In the genomic region with DNA sequence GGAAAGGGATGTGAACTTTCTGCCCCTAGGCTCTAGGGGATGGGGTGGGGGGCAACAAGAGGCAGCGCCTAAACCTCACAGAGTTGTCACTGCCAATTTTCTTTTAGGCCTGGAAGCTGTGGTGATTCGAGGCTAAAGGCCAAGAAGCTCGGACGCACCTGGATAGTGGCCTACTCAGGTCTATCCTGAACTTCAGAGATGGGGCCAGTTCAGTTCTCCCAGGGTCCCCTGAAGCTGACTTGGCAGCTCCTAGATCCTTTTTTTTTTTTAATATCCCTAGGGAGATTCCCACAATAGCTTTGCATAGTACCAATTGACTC, we compare ENCODE assay signal across 8 mouse cellular contexts. TPM values are rescaled to one million over a fixed set of nuclear protein-coding genes. Genes with fewer than 3 reads are reported as not detected.
DNase-seq lines count a peak whose midpoint lies in the region; ATAC-seq lines count a peak whose summit lies in the region.

No protein-coding gene starts in this region.

- intact Hi-C loops in left cerebral cortex, postnatal 10 days (cut with DNase I), result no loop called here

- DNase-seq in kidney, adult 11 months, result no peak
- no peak for DNase-seq in left cerebral cortex, postnatal 10 days (ENCODE audit: extremely low spot score in 1 of 2, low spot score in 2 of 2)
- no peak for DNase-seq in spleen, postnatal 4 days (ENCODE audit: low spot score in 2 of 2)
- DNase-seq in c-Kit-positive CD71-positive TER-119-positive erythroid progenitor cells, embryonic 14.5 days (ENCODE audit: low spot score), result no peak

- H3K9me3 ChIP-seq in kidney, embryonic 14.5 days (ENCODE audit: control insufficient read depth, low read length), result no peaks in the 10 kb centered on the region
- H3K9me3 ChIP-seq in hindbrain, embryonic 13.5 days, result no peaks in the 10 kb centered on the region
- no peaks in the 10 kb centered on the region for H3K9me3 ChIP-seq in midbrain, embryonic 12.5 days

- 0 out of 2 replicates have a peak, but pooled peaks have one; percentile 4 for ATAC-seq in kidney, embryonic 14.5 days (ENCODE audit: low FRiP score, low TSS enrichment)
- no peak for ATAC-seq in hindbrain, embryonic 13.5 days (ENCODE audit: low FRiP score)
- no peak for ATAC-seq in midbrain, embryonic 12.5 days (ENCODE audit: low FRiP score, low read depth)

- peaks cover 75% of the 10 kb centered on the region for H3K27me3 ChIP-seq in kidney, embryonic 14.5 days (ENCODE audit: control insufficient read depth, insufficient read depth, low read length)
- peaks cover 91% of the 10 kb centered on the region for H3K27me3 ChIP-seq in hindbrain, embryonic 13.5 days
- peaks cover 91% of the 10 kb centered on the region for H3K27me3 ChIP-seq in midbrain, embryonic 12.5 days

- H3K4me2 ChIP-seq in kidney, embryonic 14.5 days (replicated peaks; ENCODE audit: low read depth, low read length), result peak overlapping the region; percentile 91
- peak overlapping the region; percentile 92 for H3K4me2 ChIP-seq in hindbrain, embryonic 13.5 days
- H3K4me2 ChIP-seq in midbrain, embryonic 12.5 days (replicated peaks), result peak overlapping the region; percentile 91

- H3K4me3 ChIP-seq in kidney, embryonic 14.5 days (ENCODE audit: low read length), result peak overlapping the region; percentile 70
- H3K4me3 ChIP-seq in brown adipose tissue, adult 24 weeks (ENCODE audit: insufficient read depth, low read depth, low read length), result peak overlapping the region; percentile 83
- H3K4me3 ChIP-seq in hindbrain, embryonic 13.5 days, result peak overlapping the region; percentile 62
- H3K4me3 ChIP-seq in midbrain, embryonic 12.5 days, result peak overlapping the region; percentile 66

- peak overlapping the region; percentile 6; the same call in 1 of the 2 replicates for H3K27ac ChIP-seq in kidney, embryonic 14.5 days (ENCODE audit: low read depth, low read length)
- 0 out of 2 replicates have a peak overlapping the region, but pooled peaks have one; percentile 23 for H3K27ac ChIP-seq in brown adipose tissue, adult 24 weeks (replicated peaks; ENCODE audit: low read depth, low read length)
- peak overlapping the region; percentile 87 for H3K27ac ChIP-seq in hindbrain, embryonic 13.5 days
- peak overlapping the region; percentile 86 for H3K27ac ChIP-seq in midbrain, embryonic 12.5 days (replicated peaks)

- peak overlapping the region; percentile 68; the same call in 1 of the 2 replicates for H3K9ac ChIP-seq in kidney, embryonic 14.5 days (ENCODE audit: low read depth, low read length)
- H3K9ac ChIP-seq in hindbrain, embryonic 13.5 days, result peak overlapping the region; percentile 82
- H3K9ac ChIP-seq in midbrain, embryonic 12.5 days (replicated peaks), result peak overlapping the region; percentile 82

- H3K4me1 ChIP-seq in kidney, embryonic 14.5 days (ENCODE audit: control insufficient read depth, insufficient read depth, low read length), result peaks cover 21% of the 10 kb centered on the region; the same call in 1 of the 2 replicates
- H3K4me1 ChIP-seq in brown adipose tissue, adult 24 weeks (ENCODE audit: control insufficient read depth, insufficient read depth, insufficient read length, low read length), result peaks cover 10% of the 10 kb centered on the region
- H3K4me1 ChIP-seq in hindbrain, embryonic 13.5 days (replicated peaks), result peaks cover 61% of the 10 kb centered on the region
- peaks cover 56% of the 10 kb centered on the region for H3K4me1 ChIP-seq in midbrain, embryonic 12.5 days

- no peaks in the 10 kb centered on the region for H3K36me3 ChIP-seq in kidney, embryonic 14.5 days (ENCODE audit: control insufficient read depth, insufficient read depth, low read length)
- no peaks in the 10 kb centered on the region for H3K36me3 ChIP-seq in hindbrain, embryonic 13.5 days
- no peaks in the 10 kb centered on the region for H3K36me3 ChIP-seq in midbrain, embryonic 12.5 days

- 28% methylated on average over 4 of the region's 4 CpGs for WGBS in kidney, embryonic 14.5 days
- WGBS in hindbrain, embryonic 13.5 days, result 14% methylated on average over 4 of the region's 4 CpGs
- 13% methylated on average over 4 of the region's 4 CpGs for WGBS in midbrain, embryonic 12.5 days

RNA-seq across cellular contexts. Expression of a gene that starts 13.2 kb away (rescaled TPM):
- 8.5 and 10.2 TPM in 2 replicates for polyA plus RNA-seq in kidney, embryonic 14.5 days (2014; fragmentation: Nextera tagmentation; extraction: Ambion mirVana)
- polyA plus RNA-seq in brown adipose tissue, adult 24 weeks (2012; ENCODE audit: insufficient read depth, insufficient read length, missing spikeins), result 6.1 and 7.6 TPM in 2 replicates
- polyA plus RNA-seq in hindbrain, embryonic 13.5 days (2015; fragmentation: Nextera tagmentation; extraction: Ambion mirVana), result 22.3 and 26.4 TPM in 2 replicates
- 26.6 and 34.6 TPM in 2 replicates for polyA plus RNA-seq in midbrain, embryonic 12.5 days (2016; fragmentation: Nextera tagmentation; extraction: Ambion mirVana)
- 10 to 100 TPM in 1 of 2 experiments, 1 to 10 TPM in 1; 8.8 to 10.6 TPM for total RNA-seq in left cerebral cortex, postnatal 10 days (2021)

RNA-seq across cellular contexts. Expression of a gene that starts 44.5 kb away (rescaled TPM):
- 0.41 and 1.5 TPM in 2 replicates for polyA plus RNA-seq in kidney, embryonic 14.5 days (2014; fragmentation: Nextera tagmentation; extraction: Ambion mirVana)
- 0.75 and 1.5 TPM in 2 replicates for polyA plus RNA-seq in brown adipose tissue, adult 24 weeks (2012; ENCODE audit: insufficient read depth, insufficient read length, missing spikeins)
- polyA plus RNA-seq in hindbrain, embryonic 13.5 days (2015; fragmentation: Nextera tagmentation; extraction: Ambion mirVana), result 0.62 and 0.97 TPM in 2 replicates
- 0.34 and 0.63 TPM in 2 replicates for polyA plus RNA-seq in midbrain, embryonic 12.5 days (2016; fragmentation: Nextera tagmentation; extraction: Ambion mirVana)
- total RNA-seq in left cerebral cortex, postnatal 10 days (2021), result 1 to 10 TPM; 2.5 to 2.7 TPM

Comparison
In these comparisons a context has a peak if more than half of its experiments do, and no peak if none do; other contexts are left out.
1. H3K27ac ChIP-seq: peak in every context shown above with its lines; median percentile 87 in hindbrain, embryonic 13.5 days; 86 in midbrain, embryonic 12.5 days; 23 in brown adipose tissue, adult 24 weeks; 6 in kidney, embryonic 14.5 days.